Mouse (Mus musculus) c-Kit-negative CD71-positive TER-119-positive erythroid progenitor cells, embryonic 14.5 days (primary cell): ENCODE measurements around the gene Dera.

Source experiments
- DNase-seq: peaks from one replicate; pipeline ENCODE4 v3.0.0-alpha.2; 2013; ENCODE audit warnings: low read depth, low spot score

Dera gene

GRCm38 (mm10) chr6:137804606-137805005 lies 50.3 kb downstream of the Dera start:
- no peak for DNase-seq

DNA sequence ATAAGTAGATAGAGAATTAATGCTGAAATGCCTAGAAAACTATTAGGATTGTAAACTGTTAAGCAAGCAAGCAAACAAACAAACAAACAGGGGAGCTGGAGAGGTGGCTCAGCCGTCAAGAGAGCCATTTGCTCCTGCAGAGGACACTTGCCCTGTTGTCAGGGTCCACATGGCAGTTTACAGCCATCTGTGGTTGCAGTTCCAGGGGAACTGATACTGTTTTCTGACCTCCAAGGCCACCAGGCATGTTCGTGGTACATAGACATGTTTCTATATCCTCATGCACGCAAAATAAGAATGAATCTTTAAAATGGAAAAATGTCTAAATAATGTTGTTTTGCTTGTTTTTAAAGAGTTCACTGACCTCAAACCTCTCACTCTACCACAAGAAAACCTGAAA lies 52.0 kb downstream of the Dera start:
- DNase-seq = no peak

DNA sequence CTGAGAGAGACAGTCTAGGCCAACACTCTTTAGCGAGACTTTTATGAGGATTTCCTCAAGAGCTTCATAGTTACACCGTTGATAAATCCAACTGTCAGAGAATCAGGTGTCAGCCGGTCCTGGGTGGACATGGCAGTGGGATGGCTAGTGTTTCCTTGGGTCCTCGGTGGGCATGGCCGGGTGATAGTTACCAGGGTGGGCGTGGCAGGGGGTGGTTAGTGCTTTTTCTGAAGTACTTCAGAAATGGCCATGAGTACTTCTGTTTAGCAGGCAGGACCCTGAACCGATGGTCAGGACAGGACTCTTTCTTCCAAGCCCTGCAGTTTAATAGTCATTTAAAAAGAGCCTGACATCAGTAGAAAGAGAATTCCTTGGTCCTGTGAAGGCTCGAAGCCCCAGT lies 52.5 kb downstream of the Dera start:
- DNase-seq = no peak

- DNase-seq = no peak
Observed at GRCm38 (mm10) chr6:137807296-137807695, 53.0 kb downstream of the Dera start.

GRCm38 (mm10) chr6:137808706-137809105 lies 54.4 kb downstream of the Dera start:
- no peak for DNase-seq

- DNase-seq = no peak
Observed at GRCm38 (mm10) chr6:137810136-137810535, 55.8 kb downstream of the Dera start.

DNA sequence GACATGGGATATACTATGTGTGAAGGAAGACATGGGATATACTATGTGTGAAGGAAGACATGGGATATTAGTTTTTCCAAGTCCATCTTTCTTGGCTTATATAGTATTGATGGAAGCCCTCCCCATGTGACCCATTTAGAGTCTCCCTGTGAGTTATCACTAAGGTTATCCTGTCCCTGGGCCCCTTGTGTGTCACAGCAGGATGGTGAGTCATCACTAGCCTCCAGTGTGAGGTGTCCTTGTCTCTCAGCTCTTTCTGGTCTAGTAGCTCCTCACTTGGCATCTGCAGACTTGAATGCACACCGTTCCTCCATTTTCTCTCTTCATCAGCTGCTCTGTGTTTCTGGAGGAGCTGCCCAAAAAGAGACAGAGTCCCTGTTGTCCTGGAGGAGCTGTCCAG lies 59.7 kb downstream of the Dera start:
- no peak for DNase-seq

DNA sequence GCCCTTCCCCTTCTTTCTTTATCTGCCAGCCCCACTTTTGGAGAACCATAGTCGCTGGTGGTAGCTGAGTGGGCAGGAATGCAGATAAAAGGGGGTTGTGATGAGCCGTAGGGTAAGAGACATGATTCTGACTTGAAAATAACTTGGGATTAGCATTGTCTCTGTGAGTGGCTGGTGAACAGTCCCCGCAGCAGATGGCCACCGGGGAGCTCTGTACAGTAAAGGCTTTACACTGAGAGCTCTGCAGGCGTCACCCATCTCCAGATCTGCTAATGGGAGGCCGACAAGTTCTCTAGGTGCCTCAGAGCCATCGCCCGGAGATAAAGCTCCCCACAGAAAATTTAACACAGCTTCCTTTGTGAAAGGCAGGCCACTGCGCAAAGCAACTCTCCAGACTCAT lies 62.2 kb downstream of the Dera start:
- no peak for DNase-seq

- no peak for DNase-seq
Observed at GRCm38 (mm10) chr6:137822550-137822949, 68.2 kb downstream of the Dera start.

DNA sequence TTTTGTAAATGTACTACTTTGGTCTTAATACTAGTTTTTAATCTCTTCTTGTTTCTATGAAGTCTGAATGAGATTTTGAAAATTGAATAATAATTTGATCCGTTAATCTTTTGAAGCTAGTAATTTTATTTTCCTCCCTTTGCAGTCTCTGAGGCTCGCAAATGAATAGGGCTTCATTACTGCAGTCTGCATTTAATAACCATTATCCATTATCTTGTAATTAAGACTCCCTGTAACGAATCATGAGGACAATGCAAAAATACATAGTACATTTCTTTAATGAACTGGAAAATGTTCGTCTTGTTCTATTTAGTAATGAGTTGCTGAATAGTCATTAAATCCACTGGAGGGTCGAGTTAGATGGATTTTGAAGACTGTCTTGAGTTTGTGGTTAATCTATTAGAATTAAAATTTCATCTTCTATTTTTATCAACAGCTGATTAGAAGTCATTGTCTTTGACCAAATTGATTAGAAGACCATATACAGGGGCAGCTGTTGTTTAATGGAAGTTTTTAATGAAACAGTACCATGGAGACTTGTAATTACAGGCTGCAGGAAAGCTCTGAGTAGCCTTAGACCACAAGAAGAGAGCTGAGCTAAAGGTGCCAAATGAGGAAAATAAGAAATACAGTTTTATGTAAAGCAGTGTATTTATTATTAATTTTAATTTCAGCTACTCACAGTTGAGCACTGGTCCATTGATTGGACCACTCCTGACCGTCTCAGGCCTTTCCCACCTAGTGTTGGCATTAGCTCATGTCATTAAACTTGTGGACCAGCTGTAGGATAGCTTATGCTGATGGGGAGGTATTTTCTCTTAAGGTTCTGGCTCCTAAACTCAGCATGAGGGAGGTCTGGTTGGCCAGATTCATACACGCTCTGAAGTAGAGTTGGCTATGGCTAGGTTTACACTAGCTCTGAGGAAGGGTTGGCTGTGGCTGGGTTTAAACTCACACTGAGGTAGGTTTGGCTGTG lies 70.0 kb downstream of the Dera start:
- DNase-seq = no peak

DNA sequence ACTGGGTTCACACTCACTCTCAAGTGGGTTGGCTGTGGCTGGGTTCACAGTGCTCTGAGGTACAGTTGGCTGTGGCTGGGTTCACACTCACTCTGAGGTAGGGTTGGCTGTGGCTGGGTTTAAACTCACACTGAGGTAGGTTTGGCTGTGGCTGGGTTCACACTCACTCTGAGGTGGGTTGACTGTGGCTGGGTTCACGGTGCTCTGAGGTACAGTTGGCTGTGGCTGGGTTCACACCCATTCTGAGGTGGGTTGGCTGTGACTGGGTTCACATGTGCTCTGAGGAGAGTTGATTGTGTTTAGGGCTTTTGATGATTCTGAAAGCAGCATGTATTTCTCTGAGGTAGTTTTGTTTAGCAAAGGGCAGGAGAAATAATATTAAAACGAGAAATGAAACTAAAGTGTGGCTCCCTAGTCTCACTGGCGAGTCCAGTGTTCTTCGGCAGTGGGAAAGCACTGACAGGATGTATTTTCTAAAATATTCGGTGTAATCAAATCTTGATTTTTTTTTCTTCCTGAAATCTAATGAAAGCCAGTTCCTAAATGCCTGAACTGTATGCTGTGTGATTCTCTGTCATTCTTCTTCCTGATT lies 70.8 kb downstream of the Dera start:
- no peak for DNase-seq

- DNase-seq = no peak
Observed at GRCm38 (mm10) chr6:137829056-137829776, 74.9 kb downstream of the Dera start.

DNA sequence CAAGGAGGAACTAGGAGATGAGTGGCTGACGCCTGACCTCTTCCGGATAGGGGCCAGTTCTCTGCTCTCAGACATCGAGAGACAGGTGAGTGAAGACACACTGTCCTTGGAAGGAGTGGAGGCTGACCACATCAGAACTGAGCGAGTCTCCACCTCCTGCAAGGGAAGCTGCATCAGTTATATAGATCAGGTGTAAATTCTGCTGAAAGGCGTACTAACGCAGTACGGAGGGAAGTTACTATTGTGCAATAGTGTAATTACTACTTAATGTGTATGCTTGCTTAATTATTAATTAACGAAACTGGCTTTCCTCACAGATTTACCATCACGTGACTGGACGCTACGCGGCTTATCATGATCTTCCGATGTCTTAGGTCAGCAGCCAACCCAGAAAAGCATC lies 82.5 kb downstream of the Dera start:
- DNase-seq = no peak

- DNase-seq = no peak
Observed at GRCm38 (mm10) chr6:137843337-137843736, 89.0 kb downstream of the Dera start.

GRCm38 (mm10) chr6:137857198-137858194 lies 103.2 kb downstream of the Dera start:
- no peak for DNase-seq

DNA sequence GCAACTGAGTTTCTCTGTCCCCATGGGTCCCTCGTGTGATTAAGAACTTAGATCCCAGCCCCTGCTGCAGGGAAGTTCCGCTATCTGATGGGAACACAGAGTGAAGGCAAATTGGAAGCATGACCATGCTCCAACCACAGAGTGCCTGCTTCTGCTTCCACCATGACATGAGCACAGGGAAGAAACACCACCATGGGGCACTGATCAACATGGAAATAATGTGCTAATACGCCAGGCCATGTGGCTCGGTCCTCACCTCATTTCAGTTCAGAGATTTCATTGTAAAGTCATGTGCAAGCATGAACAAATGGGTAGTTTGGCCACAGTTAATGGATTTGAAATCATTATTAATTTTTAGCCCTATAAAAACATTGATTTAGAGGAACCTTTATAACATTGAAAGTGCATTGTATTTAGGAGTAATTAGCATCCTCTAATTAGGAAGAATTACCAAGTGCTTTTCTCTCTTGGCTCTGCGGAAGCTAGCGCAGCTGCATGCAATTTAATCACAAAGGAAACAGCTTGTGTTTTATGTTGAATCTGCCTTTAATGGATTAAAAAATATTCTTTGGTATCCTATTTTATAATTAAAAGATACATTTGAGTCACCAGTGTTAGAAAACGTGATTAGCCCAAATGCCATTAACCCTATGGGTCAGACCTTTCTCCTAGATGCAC lies 115.7 kb downstream of the Dera start:
- DNase-seq = no peak

- DNase-seq = no peak
Observed at GRCm38 (mm10) chr6:137870667-137871066, 116.3 kb downstream of the Dera start.

GRCm38 (mm10) chr6:137872055-137872735 lies 117.8 kb downstream of the Dera start:
- DNase-seq = no peak

DNA sequence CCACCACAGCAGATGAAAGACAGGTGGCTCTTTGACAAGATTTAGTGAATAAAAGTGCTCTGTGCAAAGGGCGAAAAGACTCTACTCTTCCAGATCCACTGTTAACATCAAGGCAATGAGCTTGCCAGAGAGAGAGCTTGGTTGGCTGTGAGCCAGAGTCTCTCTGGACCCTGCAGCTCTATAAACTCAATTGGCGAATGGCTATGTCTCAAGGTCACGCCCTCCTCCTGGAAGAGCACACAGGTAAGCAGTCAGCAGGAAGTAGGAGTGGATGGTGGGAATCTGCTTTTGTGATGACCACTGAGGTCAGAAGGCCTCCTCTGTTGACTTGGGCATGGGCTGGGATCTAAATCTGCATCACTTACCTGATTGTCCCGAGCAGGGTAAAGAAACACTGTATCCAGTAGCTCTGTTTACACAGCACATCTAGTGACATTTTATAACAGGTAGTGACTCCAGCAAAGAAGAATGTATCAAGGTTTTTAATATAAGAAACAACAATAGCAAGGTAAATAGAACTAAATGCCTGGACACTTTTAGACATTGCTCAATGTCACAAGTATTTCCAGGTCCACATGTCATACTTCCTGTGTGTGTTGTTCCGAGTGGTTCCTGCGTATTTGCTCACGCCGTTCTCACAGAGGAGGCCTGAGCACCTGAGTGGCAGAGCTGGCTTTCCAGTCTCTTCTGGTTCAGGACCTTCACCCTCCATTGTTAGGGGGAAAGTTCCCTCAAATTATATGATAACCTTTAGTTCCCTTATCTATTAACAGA lies 120.3 kb downstream of the Dera start:
- no peak for DNase-seq
